Mouse (Mus musculus) bone marrow, adult 2 months (tissue): ENCODE measurements around the gene Gm43517.

ENCODE experiments used
- CTCF ChIP-seq: fragments of 200-500 bp; IDR thresholded peaks from 2 replicates; pipeline ENCODE4 v1.5.1; 2011; ENCODE audit warnings: low read length, control low read depth; ENCODE audit not compliant: control insufficient read depth, insufficient read depth
- POLR2A ChIP-seq: fragments of 200-500 bp; IDR thresholded peaks from 2 replicates; pipeline ENCODE4 v1.6.1; 2011; ENCODE audit warnings: low read depth, mild to moderate bottlenecking, control low read depth, low read length, borderline replicate concordance; ENCODE audit not compliant: control insufficient read depth

GRCm38 (mm10) chr12:49386081-49386805 is 1.3 kb downstream of the Gm43517 start:
- TF ChIP-seq POLR2A (no peak), CTCF (no peak)
